Mouse (Mus musculus): ENCODE results near the gene Mgat4a. TPM values are rescaled to one million over a fixed set of nuclear protein-coding genes. Genes with fewer than 3 reads are reported as not detected.

The Mgat4a gene
- total and polyA plus RNA-seq, 3 experiments = 2.7 to 2.8 TPM; not detected in 1

GRCm38 (mm10) chr1:37539968-37540809 lies 627 bp downstream of the Mgat4a start:
- H3K4me1 ChIP-seq (ENCODE audit: control insufficient read depth in 1 of 2, insufficient read depth in 2 of 2, low read length in 2 of 2) = peaks cover 0 to 3% of the 10 kb centered on the region in 2 experiments; a peak in 1 of 4 replicates
- DNase-seq (ENCODE audit: low read depth, low spot score) = peak; percentile 13
- peak overlapping the region; percentile 61 to 80 for H3K4me3 ChIP-seq (ENCODE audit: control insufficient read depth in 1 of 2, insufficient read depth in 1 of 2, low read depth in 2 of 2, low read length in 2 of 2)
- TF ChIP-seq JUND (IDR thresholded peaks at IDR 0.05; ENCODE audit: low read depth, low read length) = no peak
- TF ChIP-seq E2F4 (IDR thresholded peaks at IDR 0.05; ENCODE audit: borderline replicate concordance, low read depth, low read length) = no peak
- no peak for TF ChIP-seq UBTF (IDR thresholded peaks at IDR 0.05; ENCODE audit: borderline replicate concordance, insufficient read depth, low read depth, low read length)
- no peak for TF ChIP-seq EP300 (IDR thresholded peaks at IDR 0.05; ENCODE audit: low read depth in 1 of 2, low read length in 2 of 2)
- TF ChIP-seq ELF1 (IDR thresholded peaks at IDR 0.05; ENCODE audit: low read depth, low read length) = no peak
- no peaks in the 10 kb centered on the region for H3K9me3 ChIP-seq (replicated peaks; ENCODE audit: insufficient read depth, low read length)
- H3K79me2 ChIP-seq (ENCODE audit: control insufficient read depth, insufficient read depth, low read length, poor library complexity) = no peaks in the 10 kb centered on the region
- H3K27me3 ChIP-seq (ENCODE audit: control insufficient read depth in 1 of 2, insufficient read depth in 2 of 2, low read length in 2 of 2) = peaks cover 2 to 22% of the 10 kb centered on the region in 2 experiments
- peak overlapping the region; percentile 71 for H3K9ac ChIP-seq (ENCODE audit: control insufficient read depth, low read depth, low read length, poor library complexity, severe bottlenecking)
- H3K36me3 ChIP-seq (ENCODE audit: control insufficient read depth in 1 of 2, insufficient read depth in 2 of 2, low read length in 2 of 2) = no peaks in the 10 kb centered on the region; a peak in 1 of 4 replicates
- no peak overlapping the region for H3K27ac ChIP-seq (ENCODE audit: control insufficient read depth, low read depth, low read length)

- H3K27ac ChIP-seq (ENCODE audit: control insufficient read depth, low read depth, low read length) = no peak overlapping the region
- TF ChIP-seq MXI1 (IDR thresholded peaks at IDR 0.05; ENCODE audit: low read depth, low read length) (no peak), MYB (IDR thresholded peaks at IDR 0.05; ENCODE audit: low read depth, low read length) (no peak), ZMIZ1 (IDR thresholded peaks at IDR 0.05; ENCODE audit: low read depth, low read length) (no peak), POLR2AphosphoS5 (IDR thresholded peaks at IDR 0.05; ENCODE audit: borderline replicate concordance, low read depth, low read length) (no peak), KAT2A (conservative IDR thresholded peaks at IDR 0.05; ENCODE audit: low read depth, low read length) (no peak), ZC3H11A (IDR thresholded peaks at IDR 0.05; ENCODE audit: low read depth, low read length) (no peak), SMC3 (IDR thresholded peaks at IDR 0.05; ENCODE audit: low read depth, low read length) (no peak), ELF1 (IDR thresholded peaks at IDR 0.05; ENCODE audit: low read depth, low read length) (no peak), CHD1 (IDR thresholded peaks at IDR 0.05; ENCODE audit: low read depth, low read length) (no peak), TCF12 (IDR thresholded peaks at IDR 0.05; ENCODE audit: low read depth, low read length) (no peak), E2F4 (IDR thresholded peaks at IDR 0.05; ENCODE audit: borderline replicate concordance, low read depth, low read length) (no peak), MAZ (IDR thresholded peaks at IDR 0.05; ENCODE audit: low read depth, low read length) (no peak)
- H3K4me1 ChIP-seq (ENCODE audit: control insufficient read depth in 1 of 2, insufficient read depth in 2 of 2, low read length in 2 of 2) = no peaks in the 10 kb centered on the region
- H3K27me3 ChIP-seq (ENCODE audit: control insufficient read depth in 1 of 2, insufficient read depth in 2 of 2, low read length in 2 of 2) = no peaks in the 10 kb centered on the region
- H3K9me3 ChIP-seq (replicated peaks; ENCODE audit: insufficient read depth, low read length) = no peaks in the 10 kb centered on the region
- H3K9ac ChIP-seq (ENCODE audit: control insufficient read depth, low read depth, low read length, poor library complexity, severe bottlenecking) = no peak overlapping the region
- no peaks in the 10 kb centered on the region for H3K36me3 ChIP-seq (ENCODE audit: control insufficient read depth in 1 of 2, insufficient read depth in 2 of 2, low read length in 2 of 2)
- no peaks in the 10 kb centered on the region for H3K79me2 ChIP-seq (ENCODE audit: control insufficient read depth, insufficient read depth, low read length, poor library complexity)
- no peak for DNase-seq (ENCODE audit: low read depth, low spot score)
- no peak overlapping the region for H3K4me3 ChIP-seq (ENCODE audit: control insufficient read depth in 1 of 2, insufficient read depth in 1 of 2, low read depth in 2 of 2, low read length in 2 of 2)
These were observed 6.2 kb downstream of the Mgat4a start for GRCm38 (mm10) chr1:37534532-37535108.

All from MEL (cell line).